Mouse (Mus musculus) lung, adult 2 months (tissue): ENCODE measurements around the gene Zdhhc9.

Source experiments
- CTCF ChIP-seq: fragments of 200-500 bp; IDR thresholded peaks from 2 replicates; pipeline ENCODE4 v1.5.1; 2011; ENCODE audit warnings: mild to moderate bottlenecking, low read length, control low read depth; ENCODE audit not compliant: insufficient read depth
- POLR2A ChIP-seq: fragments of 200-500 bp; IDR thresholded peaks from 2 replicates; pipeline ENCODE4 v1.6.1; 2011; ENCODE audit warnings: low read depth, mild to moderate bottlenecking, control low read depth, low read length, borderline replicate concordance; ENCODE audit errors: extremely low read depth

- TF ChIP-seq CTCF (no peak), POLR2A (no peak)
These were observed 6.7 kb downstream of the Zdhhc9 start for GRCm38 (mm10) chrX:48201973-48202372.
